Mouse (Mus musculus) stomach, embryonic 15.5 days (tissue): ENCODE results near the gene Lpin1. TPM values are rescaled to one million over a fixed set of nuclear protein-coding genes. Genes with fewer than 3 reads are reported as not detected.

Source experiments
- ATAC-seq: fragments of 200-750 bp; cut with Nextera tagmentation; 2 replicates; pipeline ENCODE4 v1.8.0; 2017; ENCODE audit warnings: low read depth, moderate number of reproducible peaks, moderate TSS enrichment; ENCODE audit not compliant: insufficient read depth, low FRiP score
- H3K27ac ChIP-seq: fragments of 300-500 bp; sonication (generic); 2 replicates; pipeline ENCODE4 v1.5.1; 2015; ENCODE audit warnings: mild to moderate bottlenecking, inconsistent platforms
- H3K27me3 ChIP-seq: fragments of 300-500 bp; sonication (generic); replicated peaks from 2 replicates; pipeline ENCODE4 v1.6.1; 2015; ENCODE audit warnings: inconsistent platforms
- H3K36me3 ChIP-seq: fragments of 300-500 bp; sonication (generic); 2 replicates; pipeline ENCODE4 v1.6.1; 2015; ENCODE audit warnings: inconsistent platforms
- H3K4me1 ChIP-seq: fragments of 300-500 bp; sonication (generic); 2 replicates; pipeline ENCODE4 v1.6.1; 2015; ENCODE audit warnings: inconsistent platforms
- H3K4me2 ChIP-seq: fragments of 300-500 bp; sonication (generic); 2 replicates; pipeline ENCODE4 v1.6.1; 2015; ENCODE audit warnings: mild to moderate bottlenecking, inconsistent platforms
- H3K4me3 ChIP-seq: fragments of 300-500 bp; sonication (generic); replicated peaks from 2 replicates; pipeline ENCODE4 v1.5.1; 2015; ENCODE audit warnings: inconsistent platforms
- H3K9ac ChIP-seq: fragments of 300-500 bp; sonication (generic); 2 replicates; pipeline ENCODE4 v1.6.1; 2015; ENCODE audit warnings: inconsistent platforms
- H3K9me3 ChIP-seq: fragments of 300-500 bp; sonication (generic); 2 replicates; pipeline ENCODE4 v1.6.1; 2016; ENCODE audit warnings: inconsistent platforms
- WGBS: fragments of 180-500 bp; shearing (Covaris S2); methylation state at CpG from one replicate; pipeline ENCODE4 v1.1.7; 2015; 5-methylcytosine and 5-hydroxymethylcytosine counted together
- polyA plus RNA-seq: library from polyadenylated mRNA; unstranded; fragments of >200 nt; fragmentation: Nextera tagmentation; extraction: Ambion mirVana; gene quantifications from 2 replicates; pipeline ENCODE4 v1.2.1, GENCODE M21; 2015

Lpin1 gene
- polyA plus RNA-seq, 1 experiment from 2014 or later = 5.3 TPM

GRCm38 (mm10) chr12:16563427-16563826 is 47.3 kb downstream of the Lpin1 start:
- WGBS = 62% methylated on average over 9 of the region's 9 CpGs
- Histone ChIP-seq H3K4me1 (no peaks in the 10 kb centered on the region), H3K9ac (no peak overlapping the region), H3K4me3 (no peak overlapping the region), H3K4me2 (no peak overlapping the region), H3K27ac (no peak overlapping the region), H3K36me3 (no peaks in the 10 kb centered on the region), H3K9me3 (no peaks in the 10 kb centered on the region), H3K27me3 (no peaks in the 10 kb centered on the region)
- ATAC-seq = no peak

- Histone ChIP-seq H3K36me3 (no peaks in the 10 kb centered on the region), H3K27me3 (no peaks in the 10 kb centered on the region), H3K9ac (no peak overlapping the region), H3K9me3 (no peaks in the 10 kb centered on the region), H3K4me1 (no peaks in the 10 kb centered on the region), H3K4me3 (no peak overlapping the region), H3K4me2 (no peak overlapping the region), H3K27ac (no peak overlapping the region)
- ATAC-seq = no peak
- WGBS = 85% methylated on average over 10 of the region's 10 CpGs
Measured at GRCm38 (mm10) chr12:16562647-16563046, 48.1 kb downstream of the Lpin1 start.

GRCm38 (mm10) chr12:16562181-16562580 is 48.6 kb downstream of the Lpin1 start:
- 84% methylated on average over 8 of the region's 8 CpGs for WGBS
- ATAC-seq = no peak
- H3K4me3 ChIP-seq = no peak overlapping the region

GRCm38 (mm10) chr12:16557271-16557670 is 53.5 kb downstream of the Lpin1 start:
- H3K27me3 ChIP-seq = no peaks in the 10 kb centered on the region
- no peak overlapping the region for H3K4me2 ChIP-seq
- H3K9ac ChIP-seq = no peak overlapping the region
- ATAC-seq = no peak
- H3K4me3 ChIP-seq = no peak overlapping the region
- no peak overlapping the region for H3K27ac ChIP-seq
- no peaks in the 10 kb centered on the region for H3K36me3 ChIP-seq
- no peaks in the 10 kb centered on the region for H3K4me1 ChIP-seq
- WGBS = 47% methylated on average over 4 of the region's 4 CpGs
- H3K9me3 ChIP-seq = no peaks in the 10 kb centered on the region

More at GRCm38 (mm10) chr12:16562181-16562580, 48.6 kb downstream of the Lpin1 start:
- H3K9ac ChIP-seq = no peak overlapping the region
- no peaks in the 10 kb centered on the region for H3K27me3 ChIP-seq
- H3K4me2 ChIP-seq = no peak overlapping the region
- no peaks in the 10 kb centered on the region for H3K9me3 ChIP-seq
- H3K27ac ChIP-seq = no peak overlapping the region
- H3K36me3 ChIP-seq = no peaks in the 10 kb centered on the region
- no peaks in the 10 kb centered on the region for H3K4me1 ChIP-seq

GRCm38 (mm10) chr12:16554171-16554570 is 56.6 kb downstream of the Lpin1 start:
- Histone ChIP-seq H3K27me3 (no peaks in the 10 kb centered on the region), H3K4me2 (no peak overlapping the region), H3K4me3 (no peak overlapping the region), H3K9ac (no peak overlapping the region), H3K4me1 (no peaks in the 10 kb centered on the region), H3K9me3 (no peaks in the 10 kb centered on the region), H3K36me3 (no peaks in the 10 kb centered on the region), H3K27ac (no peak overlapping the region)
- WGBS = 72% methylated on average over 8 of the region's 8 CpGs
- ATAC-seq = no peak

- H3K27ac ChIP-seq = no peak overlapping the region
- H3K4me3 ChIP-seq = no peak overlapping the region
- H3K9me3 ChIP-seq = no peaks in the 10 kb centered on the region
- no peaks in the 10 kb centered on the region for H3K27me3 ChIP-seq
- 90% methylated on average over 13 of the region's 13 CpGs for WGBS
- H3K36me3 ChIP-seq = no peaks in the 10 kb centered on the region
- no peak overlapping the region for H3K4me2 ChIP-seq
- no peak for ATAC-seq
- H3K4me1 ChIP-seq = no peaks in the 10 kb centered on the region
- no peak overlapping the region for H3K9ac ChIP-seq
Measured at GRCm38 (mm10) chr12:16552108-16552771, 58.5 kb downstream of the Lpin1 start.

- Histone ChIP-seq H3K27ac (no peak overlapping the region), H3K4me1 (no peaks in the 10 kb centered on the region), H3K4me2 (no peak overlapping the region), H3K9me3 (no peaks in the 10 kb centered on the region), H3K27me3 (no peaks in the 10 kb centered on the region), H3K9ac (no peak overlapping the region), H3K4me3 (no peak overlapping the region), H3K36me3 (no peaks in the 10 kb centered on the region)
- WGBS = 78% methylated on average over 12 of the region's 12 CpGs
- no peak for ATAC-seq
Measured at GRCm38 (mm10) chr12:16550983-16551454, 59.7 kb downstream of the Lpin1 start.

- no peak for ATAC-seq
- H3K36me3 ChIP-seq = no peaks in the 10 kb centered on the region
- H3K9me3 ChIP-seq = no peaks in the 10 kb centered on the region
- 68% methylated on average over 12 of the region's 12 CpGs for WGBS
- no peak overlapping the region for H3K4me3 ChIP-seq
- no peaks in the 10 kb centered on the region for H3K4me1 ChIP-seq
- no peaks in the 10 kb centered on the region for H3K27me3 ChIP-seq
- no peak overlapping the region for H3K27ac ChIP-seq
- no peak overlapping the region for H3K9ac ChIP-seq
- H3K4me2 ChIP-seq = no peak overlapping the region
Measured at GRCm38 (mm10) chr12:16548824-16549375, 61.9 kb downstream of the Lpin1 start.

- no peaks in the 10 kb centered on the region for H3K36me3 ChIP-seq
- no peak overlapping the region for H3K27ac ChIP-seq
- H3K27me3 ChIP-seq = no peaks in the 10 kb centered on the region
- 87% methylated on average over 5 of the region's 5 CpGs for WGBS
- H3K4me2 ChIP-seq = no peak overlapping the region
- H3K9ac ChIP-seq = no peak overlapping the region
- no peak for ATAC-seq
- no peaks in the 10 kb centered on the region for H3K4me1 ChIP-seq
- H3K4me3 ChIP-seq = no peak overlapping the region
- H3K9me3 ChIP-seq = no peaks in the 10 kb centered on the region
Measured at GRCm38 (mm10) chr12:16541606-16542005, 69.2 kb downstream of the Lpin1 start.

GRCm38 (mm10) chr12:16540712-16541111 is 70.1 kb downstream of the Lpin1 start:
- Histone ChIP-seq H3K4me2 (no peak overlapping the region), H3K9me3 (no peaks in the 10 kb centered on the region), H3K27me3 (no peaks in the 10 kb centered on the region), H3K36me3 (no peaks in the 10 kb centered on the region), H3K4me3 (no peak overlapping the region), H3K9ac (no peak overlapping the region), H3K4me1 (no peaks in the 10 kb centered on the region), H3K27ac (no peak overlapping the region)
- WGBS = 89% methylated on average over 8 of the region's 8 CpGs
- ATAC-seq = no peak

GRCm38 (mm10) chr12:16539965-16540661 is 70.7 kb downstream of the Lpin1 start:
- no peak for ATAC-seq
- Histone ChIP-seq H3K4me2 (no peak overlapping the region), H3K27ac (no peak overlapping the region), H3K9me3 (no peaks in the 10 kb centered on the region), H3K9ac (no peak overlapping the region), H3K4me3 (no peak overlapping the region), H3K4me1 (no peaks in the 10 kb centered on the region), H3K36me3 (no peaks in the 10 kb centered on the region), H3K27me3 (no peaks in the 10 kb centered on the region)
- 77% methylated on average over 5 of the region's 5 CpGs for WGBS

- Histone ChIP-seq H3K9me3 (no peaks in the 10 kb centered on the region), H3K4me3 (no peak overlapping the region), H3K27me3 (no peaks in the 10 kb centered on the region), H3K4me1 (peaks cover 4% of the 10 kb centered on the region; the same call in 1 of the 2 replicates), H3K9ac (no peak overlapping the region; the same call in 1 of the 2 replicates), H3K27ac (no peak overlapping the region), H3K4me2 (no peak overlapping the region), H3K36me3 (no peaks in the 10 kb centered on the region)
- 26% methylated on average over 4 of the region's 4 CpGs for WGBS
- ATAC-seq = peak; percentile 47; the same call in 1 of the 2 replicates
Measured at GRCm38 (mm10) chr12:16533331-16533828, 77.4 kb downstream of the Lpin1 start.
